Mouse (Mus musculus): ENCODE measurements around the gene Ppp5c. TPM values are rescaled to one million over a fixed set of nuclear protein-coding genes. Genes with fewer than 3 reads are reported as not detected.

Gene Ppp5c
- polyA plus RNA-seq, 1 experiment, result 70.5 TPM

GRCm38 (mm10) chr7:16990006-16990744 lies 37.5 kb downstream of the Ppp5c start:
- TF ChIP-seq CTCF (IDR thresholded peaks at IDR 0.05; ENCODE audit: control insufficient read depth, insufficient read depth, low read length) (no peak), POLR2A (IDR thresholded peaks at IDR 0.05; ENCODE audit: borderline replicate concordance, control insufficient read depth, low read depth, low read length) (no peak)
- Histone ChIP-seq H3K4me3 (replicated peaks; ENCODE audit: control insufficient read depth, low read depth, low read length) (no peak overlapping the region), H3K4me1 (ENCODE audit: control insufficient read depth, insufficient read depth, low read length) (no peaks in the 10 kb centered on the region), H3K27ac (ENCODE audit: control insufficient read depth, insufficient read depth, low read depth, low read length, poor library complexity) (no peak overlapping the region)
- WGBS, result 17% methylated on average over 15 of the region's 15 CpGs

- TF ChIP-seq POLR2A (IDR thresholded peaks at IDR 0.05; ENCODE audit: borderline replicate concordance, control insufficient read depth, low read depth, low read length) (no peak), CTCF (IDR thresholded peaks at IDR 0.05; ENCODE audit: control insufficient read depth, insufficient read depth, low read length) (no peak)
- Histone ChIP-seq H3K4me1 (ENCODE audit: control insufficient read depth, insufficient read depth, low read length) (no peaks in the 10 kb centered on the region), H3K27ac (ENCODE audit: control insufficient read depth, insufficient read depth, low read depth, low read length, poor library complexity) (no peak overlapping the region), H3K4me3 (replicated peaks; ENCODE audit: control insufficient read depth, low read depth, low read length) (no peak overlapping the region)
- 77% methylated on average over 3 of the region's 3 CpGs for WGBS
Measured at GRCm38 (mm10) chr7:16988405-16988804, 39.3 kb downstream of the Ppp5c start.

- WGBS, result 69% methylated on average over 7 of the region's 7 CpGs
- TF ChIP-seq POLR2A (IDR thresholded peaks at IDR 0.05; ENCODE audit: borderline replicate concordance, control insufficient read depth, low read depth, low read length) (no peak), CTCF (IDR thresholded peaks at IDR 0.05; ENCODE audit: control insufficient read depth, insufficient read depth, low read length) (no peak)
- no peak overlapping the region for H3K4me3 ChIP-seq (replicated peaks; ENCODE audit: control insufficient read depth, low read depth, low read length)
- H3K27ac ChIP-seq (ENCODE audit: control insufficient read depth, insufficient read depth, low read depth, low read length, poor library complexity), result no peak overlapping the region
- H3K4me1 ChIP-seq (ENCODE audit: control insufficient read depth, insufficient read depth, low read length), result no peaks in the 10 kb centered on the region; the same call in 1 of the 2 replicates
Measured at GRCm38 (mm10) chr7:16987541-16988149, 40.1 kb downstream of the Ppp5c start.

GRCm38 (mm10) chr7:16982859-16983568 lies 44.7 kb downstream of the Ppp5c start, which contains the start of gene Gm42372:
Gene Gm42372 (plus strand): TSS chr7:16983086.
- WGBS, result 31% methylated on average over 26 of the region's 26 CpGs
- Histone ChIP-seq H3K27ac (ENCODE audit: control insufficient read depth, insufficient read depth, low read depth, low read length, poor library complexity) (no peak within 1 kb of the TSS), H3K4me3 (replicated peaks; ENCODE audit: control insufficient read depth, low read depth, low read length) (no peak within 1 kb of the TSS), H3K4me1 (ENCODE audit: control insufficient read depth, insufficient read depth, low read length) (peaks cover 1% of the 10 kb centered on the region)
- TF ChIP-seq POLR2A (IDR thresholded peaks at IDR 0.05; ENCODE audit: borderline replicate concordance, control insufficient read depth, low read depth, low read length) (no peak), CTCF (IDR thresholded peaks at IDR 0.05; ENCODE audit: control insufficient read depth, insufficient read depth, low read length) (no peak)

- H3K4me1 ChIP-seq (ENCODE audit: control insufficient read depth, insufficient read depth, low read length), result peaks cover 1% of the 10 kb centered on the region
- H3K27ac ChIP-seq (ENCODE audit: control insufficient read depth, insufficient read depth, low read depth, low read length, poor library complexity), result no peak overlapping the region; the same call in 1 of the 2 replicates
- under 1% methylated on average over 12 of the region's 12 CpGs for WGBS
- peak overlapping the region; percentile 63 for H3K4me3 ChIP-seq (replicated peaks; ENCODE audit: control insufficient read depth, low read depth, low read length)
- TF ChIP-seq CTCF (IDR thresholded peaks at IDR 0.05; ENCODE audit: control insufficient read depth, insufficient read depth, low read length) (no peak), POLR2A (IDR thresholded peaks at IDR 0.05; ENCODE audit: borderline replicate concordance, control insufficient read depth, low read depth, low read length) (no peak)
Measured at GRCm38 (mm10) chr7:16980348-16980747, 47.4 kb downstream of the Ppp5c start.

GRCm38 (mm10) chr7:16978593-16978992 lies 49.1 kb downstream of the Ppp5c start:
- no peak overlapping the region for H3K4me3 ChIP-seq (replicated peaks; ENCODE audit: control insufficient read depth, low read depth, low read length)
- 75% methylated on average over 3 of the region's 3 CpGs for WGBS
- H3K27ac ChIP-seq (ENCODE audit: control insufficient read depth, insufficient read depth, low read depth, low read length, poor library complexity), result no peak overlapping the region
- H3K4me1 ChIP-seq (ENCODE audit: control insufficient read depth, insufficient read depth, low read length), result peaks cover 1% of the 10 kb centered on the region
- TF ChIP-seq CTCF (IDR thresholded peaks at IDR 0.05; ENCODE audit: control insufficient read depth, insufficient read depth, low read length), result no peak
- TF ChIP-seq POLR2A (IDR thresholded peaks at IDR 0.05; ENCODE audit: borderline replicate concordance, control insufficient read depth, low read depth, low read length), result no peak

- TF ChIP-seq POLR2A (IDR thresholded peaks at IDR 0.05; ENCODE audit: borderline replicate concordance, control insufficient read depth, low read depth, low read length) (no peak), CTCF (IDR thresholded peaks at IDR 0.05; ENCODE audit: control insufficient read depth, insufficient read depth, low read length) (no peak)
- Histone ChIP-seq H3K4me3 (replicated peaks; ENCODE audit: control insufficient read depth, low read depth, low read length) (no peak overlapping the region), H3K27ac (ENCODE audit: control insufficient read depth, insufficient read depth, low read depth, low read length, poor library complexity) (no peak overlapping the region), H3K4me1 (ENCODE audit: control insufficient read depth, insufficient read depth, low read length) (peaks cover 1% of the 10 kb centered on the region)
- 55% methylated on average over 6 of the region's 6 CpGs for WGBS
Measured at GRCm38 (mm10) chr7:16978173-16978572, 49.6 kb downstream of the Ppp5c start.

- WGBS, result 82% methylated on average over 8 of the region's 8 CpGs
- TF ChIP-seq POLR2A (IDR thresholded peaks at IDR 0.05; ENCODE audit: borderline replicate concordance, control insufficient read depth, low read depth, low read length) (no peak), CTCF (IDR thresholded peaks at IDR 0.05; ENCODE audit: control insufficient read depth, insufficient read depth, low read length) (no peak)
Measured at GRCm38 (mm10) chr7:16976298-16976697, 51.4 kb downstream of the Ppp5c start.

More at GRCm38 (mm10) chr7:16976298-16976697, 51.4 kb downstream of the Ppp5c start:
- Histone ChIP-seq H3K4me3 (replicated peaks; ENCODE audit: control insufficient read depth, low read depth, low read length) (no peak overlapping the region), H3K4me1 (ENCODE audit: control insufficient read depth, insufficient read depth, low read length) (peaks cover 1% of the 10 kb centered on the region; the same call in 1 of the 2 replicates), H3K27ac (ENCODE audit: control insufficient read depth, insufficient read depth, low read depth, low read length, poor library complexity) (no peak overlapping the region)
